Mouse (Mus musculus) megakaryocyte-erythroid progenitor cell, adult 5-6 weeks (primary cell): ENCODE measurements around the gene Smarca2. TPM values are rescaled to one million over a fixed set of nuclear protein-coding genes. Genes with fewer than 3 reads are reported as not detected.

ENCODE experiments used
- ATAC-seq: replicated peaks from 2 replicates; pipeline ENCODE4 v1.8.0; 2016; ENCODE audit warnings: mild to moderate bottlenecking, inconsistent platforms; ENCODE audit not compliant: severe bottlenecking, poor library complexity, low FRiP score, low TSS enrichment
- total RNA-seq, 2 experiments: library from RNA; stranded (forward) in 1 of 2; stranded (reverse) in 1 of 2; fragments of 200-1000, 215-1000 nt in 1 of 2; fragments of >200 nt in 1 of 2; fragmentation: Nextera tagmentation in 1 of 2; gene quantifications; 2 replicates each; pipeline ENCODE4 v1.2.3; 2014 to 2017

The Smarca2 gene
- total RNA-seq, 2 experiments from 2014 or later = 37.5 to 38.6 TPM

DNA sequence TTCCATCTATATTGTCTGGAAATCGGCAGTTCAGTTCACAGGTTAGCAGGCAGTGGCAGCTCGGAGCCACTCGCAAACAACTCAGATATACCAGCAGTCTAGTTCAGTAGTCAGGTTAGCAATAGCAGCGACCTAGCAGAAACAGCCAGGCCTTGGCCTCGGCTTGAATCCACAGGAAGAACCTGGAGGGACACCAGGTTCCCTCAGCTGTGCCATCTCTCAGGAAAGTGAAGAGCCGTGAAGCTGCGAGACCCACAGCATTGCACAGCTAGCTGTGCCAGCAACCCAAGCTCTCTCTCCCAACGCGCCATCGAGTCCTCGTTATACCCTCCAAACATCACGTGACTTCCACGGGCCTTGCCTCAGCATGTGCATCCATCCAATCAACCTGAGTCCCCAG is 162.6 kb downstream of the Smarca2 start:
- no peak for ATAC-seq

DNA sequence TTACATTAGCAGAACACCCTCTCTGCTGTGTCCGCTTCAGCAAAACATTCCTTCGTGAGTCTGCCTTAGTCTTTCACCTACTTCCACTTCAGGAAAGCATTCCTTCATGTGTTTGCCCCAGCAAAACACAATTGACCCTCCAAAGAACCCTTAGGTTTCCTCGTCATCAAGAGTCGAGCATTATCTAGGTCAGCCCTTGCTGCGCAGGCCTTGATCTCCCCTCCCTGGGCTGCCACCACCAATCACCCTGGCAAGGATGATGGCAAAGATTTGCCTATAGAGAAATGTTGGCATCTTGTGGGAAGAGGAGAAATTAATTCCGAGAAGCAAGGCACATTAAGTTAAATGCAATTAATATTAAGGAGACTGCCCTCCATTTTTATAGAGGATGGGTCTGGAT is 163.1 kb downstream of the Smarca2 start:
- no peak for ATAC-seq

DNA sequence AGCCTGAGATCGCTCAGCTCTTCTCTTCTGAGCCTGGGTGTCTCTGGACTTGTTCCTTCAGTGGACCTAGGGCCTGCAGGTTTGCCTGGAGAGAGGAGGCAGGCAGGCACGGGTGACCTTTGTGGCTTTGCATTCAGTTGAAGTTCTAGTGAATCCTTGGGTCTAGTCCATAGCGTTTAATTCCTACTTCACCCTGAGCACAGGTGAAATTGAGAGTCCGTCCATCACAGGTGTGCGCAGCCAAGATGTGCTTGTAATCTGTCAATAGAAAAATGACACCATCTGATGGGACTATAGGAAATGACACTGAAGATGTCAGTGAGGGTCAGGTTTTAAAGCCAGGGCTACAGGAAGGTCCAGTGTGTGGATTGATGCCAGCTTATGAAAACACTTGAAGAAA is 164.0 kb downstream of the Smarca2 start:
- no peak for ATAC-seq

DNA sequence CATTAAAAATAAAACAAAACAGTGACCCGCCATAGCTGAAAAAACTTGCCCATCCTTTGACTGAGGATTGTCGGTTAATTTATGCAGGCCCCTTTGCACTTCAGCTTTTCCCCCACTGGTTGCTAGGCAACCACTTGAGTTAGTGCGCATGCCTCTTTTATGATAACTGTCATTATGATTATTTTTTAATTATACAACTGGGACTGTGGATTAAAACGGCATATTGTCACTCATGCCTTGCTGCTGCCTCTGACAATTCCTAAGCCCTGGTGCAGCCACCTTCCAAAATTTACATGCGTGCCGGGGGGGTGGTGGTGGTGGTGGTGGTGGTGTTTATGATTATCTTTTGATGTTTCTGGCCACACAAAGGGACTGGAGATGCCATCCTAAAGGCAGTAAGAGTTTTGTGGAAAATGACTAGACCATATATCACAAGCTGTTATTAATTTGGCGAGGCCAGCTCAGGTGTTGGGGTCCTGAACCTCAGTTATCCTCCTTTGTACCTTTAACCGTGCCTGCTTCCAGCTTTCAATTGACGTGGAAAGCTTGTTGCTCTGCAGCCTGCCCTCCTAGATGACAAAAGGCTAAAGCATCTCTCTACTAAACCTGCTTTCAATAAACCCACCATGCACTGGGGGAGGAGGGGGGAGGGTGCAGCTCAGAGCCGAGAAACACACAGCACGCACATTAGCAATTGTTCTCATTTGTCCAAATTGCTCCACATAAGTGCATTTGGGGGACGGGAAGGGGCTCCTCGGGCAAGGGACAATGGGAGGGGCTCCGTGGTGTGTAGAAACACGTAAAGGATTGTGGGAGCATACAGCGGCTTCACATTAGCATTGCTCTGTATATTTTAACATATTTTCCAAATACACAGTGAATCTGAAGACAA is 165.0 kb downstream of the Smarca2 start:
- ATAC-seq = no peak

GRCm38 (mm10) chr19:26770592-26770991 is 165.7 kb downstream of the Smarca2 start:
- no peak for ATAC-seq

DNA sequence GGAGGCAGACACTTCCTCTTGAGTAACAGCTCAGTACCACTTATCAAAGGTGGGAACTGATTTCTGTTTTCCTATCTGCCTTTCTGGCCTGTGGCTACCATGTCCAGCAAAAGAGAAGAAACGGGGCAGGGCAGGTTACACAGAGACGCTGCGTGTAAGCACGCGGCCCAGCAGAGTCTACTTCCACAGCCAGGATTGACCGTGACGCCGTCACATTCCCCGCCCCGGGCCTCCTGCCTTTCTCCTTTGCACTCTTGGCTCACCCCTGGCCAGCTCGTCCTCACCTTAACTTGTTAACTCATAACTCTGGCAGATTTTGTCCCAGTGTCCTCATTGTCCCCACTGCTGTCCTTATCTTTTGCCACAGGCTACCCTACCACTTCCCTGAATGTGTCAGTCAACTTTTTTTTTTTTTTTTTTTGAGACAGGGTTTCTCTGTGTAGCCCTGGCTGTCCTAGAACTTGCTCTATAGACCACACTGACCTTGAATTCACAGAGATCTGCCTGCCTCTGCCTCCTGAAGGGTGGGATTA is 167.3 kb downstream of the Smarca2 start:
- no peak for ATAC-seq

DNA sequence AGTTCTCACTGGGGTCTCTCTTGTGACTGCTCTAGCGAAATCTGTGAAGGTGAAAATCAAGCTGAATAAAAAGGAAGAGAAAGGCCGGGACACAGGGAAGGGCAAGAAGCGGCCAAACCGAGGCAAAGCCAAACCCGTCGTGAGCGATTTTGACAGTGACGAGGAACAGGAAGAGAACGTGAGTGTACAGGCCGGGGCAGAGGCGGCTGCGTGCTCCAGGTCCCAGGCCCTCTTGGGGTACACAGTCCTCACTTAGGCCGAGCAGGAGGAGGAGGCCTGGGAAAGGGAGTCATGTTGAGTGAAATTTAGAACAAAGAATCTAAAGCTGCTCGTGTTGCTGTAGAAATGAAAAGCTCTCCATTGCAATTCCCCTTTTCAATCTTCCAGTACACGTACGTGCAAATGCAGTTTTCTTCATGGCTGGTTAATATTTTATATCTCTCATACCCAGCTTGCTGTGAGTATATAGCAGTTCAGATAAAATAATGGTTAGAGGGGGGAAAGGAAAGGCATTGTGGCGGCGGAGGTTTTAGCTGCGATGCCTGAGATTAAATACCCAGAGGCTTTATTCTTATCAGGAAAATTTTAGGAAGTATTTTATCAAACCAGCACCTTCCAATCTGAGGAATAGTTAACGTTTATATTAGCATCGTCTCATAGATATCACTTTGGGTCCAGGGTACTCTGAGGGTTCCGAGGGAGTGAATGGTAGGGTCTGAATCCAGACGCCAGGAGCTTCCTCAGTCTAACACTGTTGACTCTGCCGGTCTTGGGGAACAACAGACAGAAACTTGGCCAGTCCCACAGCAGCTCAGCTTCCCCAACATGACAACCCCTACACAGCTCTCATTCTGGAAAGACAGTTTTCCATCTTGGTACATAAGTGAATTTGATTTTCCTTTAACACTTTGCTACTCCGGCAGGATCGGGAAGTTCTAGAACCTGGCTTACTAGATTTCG is 171.5 kb downstream of the Smarca2 start:
- ATAC-seq = 0 out of 2 replicates have a peak, but pooled peaks have one; percentile 53

GRCm38 (mm10) chr19:26778199-26778598 is 173.3 kb downstream of the Smarca2 start:
- no peak for ATAC-seq

DNA sequence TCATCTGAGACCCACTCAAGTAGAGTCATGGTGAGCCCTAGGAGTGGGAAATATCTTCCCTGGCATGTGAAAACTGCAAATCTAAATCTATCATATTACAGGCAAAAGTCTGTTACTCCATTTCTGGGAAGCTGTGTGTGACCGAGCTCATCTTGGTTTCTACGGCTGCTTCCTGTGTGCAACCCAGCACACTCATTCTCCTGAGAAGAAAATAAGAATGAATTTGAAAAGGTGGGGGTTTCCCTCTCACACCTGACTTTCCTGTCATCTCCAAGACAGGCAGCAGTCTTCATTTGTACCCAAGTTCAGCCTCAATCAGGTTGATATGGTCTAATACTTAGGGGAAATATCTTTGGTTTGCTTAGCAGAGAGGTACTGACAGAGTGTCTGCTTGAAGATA is 176.4 kb downstream of the Smarca2 start:
- ATAC-seq = no peak

DNA sequence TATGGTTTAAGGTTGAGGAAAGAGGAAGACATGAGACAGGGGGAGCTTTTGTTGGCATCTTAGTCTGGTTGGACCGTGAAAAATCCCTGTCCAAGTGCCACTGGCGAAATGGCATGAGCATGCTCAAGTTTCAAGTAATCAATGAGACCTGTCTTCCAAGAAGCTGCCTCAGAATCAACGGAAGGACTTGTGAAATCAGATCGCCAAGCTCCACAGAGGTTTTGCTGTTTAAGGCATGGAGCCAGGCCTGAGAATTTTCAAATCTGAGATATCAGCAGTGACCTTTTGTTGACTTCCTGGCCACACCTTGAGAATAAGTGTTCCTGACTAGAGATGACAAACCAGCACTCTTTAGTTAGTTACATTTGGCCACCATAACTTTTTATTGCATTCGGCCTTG is 183.6 kb downstream of the Smarca2 start:
- no peak for ATAC-seq

- ATAC-seq = no peak
These were observed 185.8 kb downstream of the Smarca2 start for GRCm38 (mm10) chr19:26790386-26791346.

DNA sequence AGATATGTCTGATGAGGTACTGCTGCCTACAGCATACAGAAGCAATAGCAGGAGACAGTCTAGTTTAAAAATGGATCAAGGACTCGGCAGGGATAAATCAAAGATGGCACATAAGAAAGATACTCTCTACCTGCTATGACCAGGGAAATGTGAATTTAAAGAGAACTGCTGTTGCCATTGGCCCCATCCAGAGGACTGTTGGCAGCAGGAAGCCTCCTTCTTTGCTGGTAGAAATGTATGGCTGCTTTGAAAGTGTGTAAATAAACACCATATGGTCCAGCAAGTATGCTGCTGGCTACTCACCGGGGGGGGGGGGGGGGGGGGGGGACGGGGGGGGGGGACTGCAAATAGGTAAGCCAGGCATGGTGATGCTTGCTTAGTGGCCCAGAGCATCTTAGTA is 189.5 kb downstream of the Smarca2 start:
- ATAC-seq = no peak

DNA sequence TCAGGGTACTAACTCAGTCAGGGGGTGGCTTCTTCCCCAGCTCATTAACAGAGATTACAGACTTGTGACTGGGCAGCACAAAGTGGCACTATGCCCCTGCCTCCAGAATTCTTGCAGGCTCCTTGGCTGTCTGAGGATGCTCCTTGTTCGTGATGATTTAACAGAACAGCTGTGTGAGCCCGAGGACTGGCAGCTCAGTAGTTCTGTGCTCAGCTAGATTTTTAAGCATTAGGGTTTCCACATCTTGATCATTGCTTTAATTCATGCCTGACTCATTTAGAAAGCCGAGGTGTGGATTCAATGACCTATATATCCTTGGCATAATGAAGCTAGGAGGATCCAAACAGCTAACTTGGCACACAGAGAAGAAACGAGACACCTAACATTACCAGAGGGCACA is 191.2 kb downstream of the Smarca2 start:
- no peak for ATAC-seq

- no peak for ATAC-seq
These were observed 199.6 kb downstream of the Smarca2 start for GRCm38 (mm10) chr19:26804401-26804800.

DNA sequence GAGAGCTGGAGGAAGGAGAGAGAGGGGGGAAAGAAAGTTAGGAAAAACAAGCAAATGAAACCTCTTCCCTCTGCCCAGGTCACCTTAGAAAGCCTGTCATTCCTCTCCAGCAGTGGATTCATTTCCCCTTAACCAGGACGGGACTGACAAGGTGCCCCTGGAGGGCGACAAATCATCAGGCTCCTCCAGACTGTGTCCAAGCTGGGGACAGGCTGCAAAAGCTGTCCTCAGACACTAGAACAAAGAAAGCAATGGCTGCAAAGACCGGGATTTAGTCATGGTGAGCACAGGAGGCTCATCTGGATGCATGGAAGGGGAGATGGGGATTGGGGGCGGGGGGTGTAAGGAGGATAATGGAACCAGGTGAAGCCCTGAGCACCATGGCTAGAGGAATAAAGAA is 209.8 kb downstream of the Smarca2 start:
- no peak for ATAC-seq

DNA sequence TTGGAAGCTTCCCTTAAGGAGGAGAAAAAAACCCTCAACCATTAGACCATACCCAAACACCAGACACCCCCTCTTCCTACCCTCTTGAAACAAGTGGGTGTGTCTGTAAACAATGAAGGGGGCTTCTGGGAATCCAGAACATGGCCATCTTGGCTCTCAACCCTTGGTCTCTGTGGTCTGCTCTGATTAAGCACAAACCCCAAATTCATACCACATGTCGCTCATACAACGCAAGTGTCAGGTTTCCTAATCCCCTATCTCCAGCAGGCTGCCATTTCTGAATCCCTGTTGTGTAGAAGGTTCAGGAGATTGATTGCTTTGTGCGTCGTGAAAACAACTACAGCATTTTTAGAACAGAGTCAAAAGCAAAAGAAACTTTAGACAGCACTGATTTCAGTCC is 213.1 kb downstream of the Smarca2 start:
- ATAC-seq = no peak
